Mouse (Mus musculus): ENCODE measurements around the gene Mfap3. TPM values are rescaled to one million over a fixed set of nuclear protein-coding genes. Genes with fewer than 3 reads are reported as not detected.

Mfap3 gene
- polyA plus RNA-seq (2014; fragmentation: Illumina TruSeq; extraction: RNeasy Lipid Tissue Mini Kit (QIAGEN cat#74804); ENCODE audit: low read depth, low replicate concordance): 34.5 TPM

DNA sequence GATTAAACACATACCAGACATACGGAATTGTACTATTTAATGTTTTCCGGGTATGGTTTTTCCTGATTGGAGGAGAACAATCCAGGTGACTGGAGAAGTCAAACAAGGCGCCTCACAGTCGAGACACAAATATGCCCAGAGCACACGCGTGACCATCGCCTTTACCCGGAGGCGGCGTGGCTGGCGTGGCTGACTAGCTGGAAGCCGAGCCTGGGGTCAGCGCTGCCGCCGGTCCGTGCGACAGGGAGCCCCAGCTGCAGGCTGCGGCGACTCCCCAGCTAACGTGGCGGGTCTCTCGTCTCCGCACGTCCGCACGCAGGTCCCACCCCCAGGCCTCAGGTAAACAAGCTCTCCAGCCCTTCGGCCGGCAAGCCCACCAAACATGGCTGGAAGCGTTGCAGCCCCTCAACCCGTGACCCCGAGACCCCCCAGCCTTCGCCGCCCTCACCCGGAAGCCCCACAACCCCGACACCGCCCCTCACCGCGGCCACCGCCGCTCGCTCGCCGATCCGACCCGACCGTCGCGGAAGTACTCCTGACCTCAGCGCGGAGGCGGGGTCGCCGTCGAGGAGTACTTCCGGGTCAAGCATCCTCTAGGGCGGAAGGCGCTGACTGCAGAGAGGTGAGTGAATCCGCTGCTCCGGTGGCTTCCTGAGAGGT lies at the start of gene Mfap3, which contains the start of gene Fam114a2:
TSS of gene Mfap3 (plus strand) at position 574 of the 660 bp plus-strand sequence.
TSS of gene Fam114a2 (minus strand) at position 527 of the 660 bp plus-strand sequence.

Other genes starting within 250 kb of the Mfap3 start
- 84.7 TPM for gene Fam114a2, start within 50 bp of the Mfap3 start, polyA plus RNA-seq (2014; fragmentation: Illumina TruSeq; extraction: RNeasy Lipid Tissue Mini Kit (QIAGEN cat#74804); ENCODE audit: low read depth, low replicate concordance)
- gene Galnt10, start 126.8 kb downstream of the Mfap3 start, polyA plus RNA-seq (2014; fragmentation: Illumina TruSeq; extraction: RNeasy Lipid Tissue Mini Kit (QIAGEN cat#74804); ENCODE audit: low read depth, low replicate concordance): 4.8 TPM